Comparison of ENCODE assay signal across 27 mouse cellular contexts in genomic region chr14:122404596-122405154, GRCm38 (mm10). TPM values are rescaled to one million over a fixed set of nuclear protein-coding genes. Genes with fewer than 3 reads are reported as not detected.
DNase-seq lines count a peak whose midpoint lies in the region; ATAC-seq lines count a peak whose summit lies in the region.
"Had no signal": no experiment of that assay in that cellular context is flagged by ENCODE, and none has a peak within 500 bp of the region (broad histone marks: within the 10 kb centered on the region; RNA-seq: fewer than 3 reads in every experiment).

No protein-coding gene starts in this region.

- DNase-seq in forebrain, embryonic 10.5 days (ENCODE audit: extremely low spot score, low spot score), result no peak
- DNase-seq in forebrain, embryonic 14.5 days (ENCODE audit: low spot score), result no peak
- peak; percentile 89 for DNase-seq in midbrain, embryonic 11.5 days (ENCODE audit: low spot score, missing footprints)
- no peak for DNase-seq in limb, embryonic 10.5 days (ENCODE audit: low spot score)
- DNase-seq: adrenal gland, postnatal 25 days; cerebellum, adult 9-11 months; gastrocnemius, postnatal 10 days; heart, adult 18-20 months; kidney, adult 18-20 months; kidney, postnatal 4 days; liver, embryonic 13.5 days; lung, adult 2 months; lung, postnatal 4 days; right cerebral cortex, postnatal 25 days; spleen, adult 18-20 months had no signal

- no peak for ATAC-seq in forebrain, embryonic 14.5 days
- ATAC-seq in midbrain, embryonic 11.5 days (ENCODE audit: low FRiP score), result no peak
- ATAC-seq in midbrain, embryonic 15.5 days (replicated peaks), result no peak
- ATAC-seq in hindbrain, embryonic 16.5 days, result no peak
- ATAC-seq in neural tube, embryonic 15.5 days (ENCODE audit: low FRiP score), result peak; percentile 51
- ATAC-seq: CD4-positive, CD25-positive, alpha-beta regulatory T cell, adult 4 months; inflammation-experienced regulatory T-cells, adult 6 months had no signal

- no peak overlapping the region for H3K4me2 ChIP-seq in forebrain, embryonic 14.5 days (ENCODE audit: low read length)
- H3K4me2 ChIP-seq in midbrain, embryonic 11.5 days, result peak overlapping the region; percentile 59
- no peak overlapping the region for H3K4me2 ChIP-seq in midbrain, embryonic 15.5 days
- H3K4me2 ChIP-seq in hindbrain, embryonic 16.5 days (ENCODE audit: low read length), result peak overlapping the region; percentile 61; the same call in 1 of the 2 replicates
- H3K4me2 ChIP-seq in neural tube, embryonic 15.5 days, result no peak overlapping the region
- H3K4me2 ChIP-seq: forebrain, embryonic 15.5 days; liver, embryonic 13.5 days had no signal

- peaks cover 91% of the 10 kb centered on the region for H3K27me3 ChIP-seq in forebrain, embryonic 10.5 days (ENCODE audit: poor library complexity, severe bottlenecking)
- peaks cover 13% of the 10 kb centered on the region; the same call in 1 of the 2 replicates for H3K27me3 ChIP-seq in forebrain, embryonic 14.5 days (replicated peaks; ENCODE audit: control insufficient read depth, insufficient read depth, low read length)
- peaks cover 71% of the 10 kb centered on the region for H3K27me3 ChIP-seq in midbrain, embryonic 11.5 days (ENCODE audit: control insufficient read depth, insufficient read depth, low read length)
- H3K27me3 ChIP-seq in midbrain, embryonic 15.5 days (replicated peaks), result peaks cover 87% of the 10 kb centered on the region
- H3K27me3 ChIP-seq in hindbrain, embryonic 16.5 days (replicated peaks; ENCODE audit: control insufficient read depth, insufficient read depth, low read length), result peaks cover 35% of the 10 kb centered on the region
- H3K27me3 ChIP-seq in neural tube, embryonic 15.5 days (replicated peaks), result peaks cover 82% of the 10 kb centered on the region
- H3K27me3 ChIP-seq in limb, embryonic 10.5 days (ENCODE audit: low read depth, poor library complexity, severe bottlenecking), result peaks cover 52% of the 10 kb centered on the region

- H3K36me3 ChIP-seq in forebrain, embryonic 10.5 days (replicated peaks), result no peaks in the 10 kb centered on the region
- H3K36me3 ChIP-seq in forebrain, embryonic 14.5 days (ENCODE audit: control insufficient read depth, insufficient read depth, low read length), result no peaks in the 10 kb centered on the region
- no peaks in the 10 kb centered on the region for H3K36me3 ChIP-seq in midbrain, embryonic 11.5 days (ENCODE audit: control insufficient read depth, insufficient read depth, low read length)
- H3K36me3 ChIP-seq in midbrain, embryonic 15.5 days (replicated peaks), result no peaks in the 10 kb centered on the region
- no peaks in the 10 kb centered on the region for H3K36me3 ChIP-seq in hindbrain, embryonic 16.5 days (ENCODE audit: control insufficient read depth, insufficient read depth, low read length)
- no peaks in the 10 kb centered on the region for H3K36me3 ChIP-seq in neural tube, embryonic 15.5 days
- no peaks in the 10 kb centered on the region for H3K36me3 ChIP-seq in limb, embryonic 10.5 days
- H3K36me3 ChIP-seq: forebrain, embryonic 15.5 days; limb, embryonic 13.5 days; liver, embryonic 13.5 days had no signal

- H3K4me1 ChIP-seq in forebrain, embryonic 10.5 days, result peaks cover 67% of the 10 kb centered on the region
- peaks cover 15% of the 10 kb centered on the region; the same call in 1 of the 2 replicates for H3K4me1 ChIP-seq in forebrain, embryonic 14.5 days (ENCODE audit: control insufficient read depth, insufficient read depth, low read length)
- H3K4me1 ChIP-seq in midbrain, embryonic 11.5 days (ENCODE audit: control insufficient read depth, insufficient read depth, low read length), result peaks cover 38% of the 10 kb centered on the region
- peaks cover 20% of the 10 kb centered on the region for H3K4me1 ChIP-seq in midbrain, embryonic 15.5 days
- H3K4me1 ChIP-seq in hindbrain, embryonic 16.5 days (ENCODE audit: control insufficient read depth, insufficient read depth, low read depth, low read length), result peaks cover 10% of the 10 kb centered on the region
- peaks cover 19% of the 10 kb centered on the region for H3K4me1 ChIP-seq in neural tube, embryonic 15.5 days
- peaks cover 62% of the 10 kb centered on the region for H3K4me1 ChIP-seq in limb, embryonic 10.5 days

- peak overlapping the region; percentile 16; the same call in 1 of the 2 replicates for H3K4me3 ChIP-seq in forebrain, embryonic 10.5 days
- no peak overlapping the region for H3K4me3 ChIP-seq in forebrain, embryonic 14.5 days (ENCODE audit: low read depth, low read length)
- no peak overlapping the region for H3K4me3 ChIP-seq in midbrain, embryonic 11.5 days (ENCODE audit: low read depth, low read length)
- H3K4me3 ChIP-seq in midbrain, embryonic 15.5 days, result no peak overlapping the region
- H3K4me3 ChIP-seq in hindbrain, embryonic 16.5 days (ENCODE audit: low read length), result no peak overlapping the region
- H3K4me3 ChIP-seq in neural tube, embryonic 15.5 days (replicated peaks), result no peak overlapping the region
- no peak overlapping the region for H3K4me3 ChIP-seq in limb, embryonic 10.5 days
- H3K4me3 ChIP-seq: forebrain, embryonic 15.5 days; limb, embryonic 13.5 days; liver, embryonic 13.5 days; myocyte had no signal

- peak overlapping the region; percentile 93; the same call in 1 of the 2 replicates for H3K27ac ChIP-seq in forebrain, embryonic 10.5 days
- no peak overlapping the region for H3K27ac ChIP-seq in forebrain, embryonic 14.5 days (ENCODE audit: low read depth, low read length)
- no peak overlapping the region; the same call in 1 of the 2 replicates for H3K27ac ChIP-seq in midbrain, embryonic 11.5 days (ENCODE audit: low read depth, low read length)
- H3K27ac ChIP-seq in midbrain, embryonic 15.5 days, result no peak overlapping the region
- H3K27ac ChIP-seq in hindbrain, embryonic 16.5 days (ENCODE audit: low read depth, low read length), result peak overlapping the region; percentile 6; the same call in 1 of the 2 replicates
- H3K27ac ChIP-seq in neural tube, embryonic 15.5 days (replicated peaks), result peak overlapping the region; percentile 54; the same call in 1 of the 2 replicates
- no peak overlapping the region for H3K27ac ChIP-seq in limb, embryonic 10.5 days
- H3K27ac ChIP-seq: forebrain, embryonic 15.5 days; limb, embryonic 13.5 days; liver, embryonic 13.5 days had no signal

- H3K9ac ChIP-seq in forebrain, embryonic 14.5 days (ENCODE audit: low read length), result no peak overlapping the region
- peak overlapping the region; percentile 22; the same call in 1 of the 2 replicates for H3K9ac ChIP-seq in midbrain, embryonic 11.5 days (ENCODE audit: low read length)
- H3K9ac ChIP-seq in midbrain, embryonic 15.5 days, result no peak overlapping the region
- no peak overlapping the region for H3K9ac ChIP-seq in hindbrain, embryonic 16.5 days (ENCODE audit: low read depth, low read length)
- H3K9ac ChIP-seq in neural tube, embryonic 15.5 days (replicated peaks), result no peak overlapping the region
- H3K9ac ChIP-seq: forebrain, embryonic 15.5 days; limb, embryonic 13.5 days; liver, embryonic 13.5 days had no signal

- no peaks in the 10 kb centered on the region for H3K9me3 ChIP-seq in forebrain, embryonic 10.5 days
- H3K9me3 ChIP-seq in forebrain, embryonic 14.5 days (replicated peaks; ENCODE audit: control insufficient read depth, low read length), result no peaks in the 10 kb centered on the region
- H3K9me3 ChIP-seq in midbrain, embryonic 11.5 days (ENCODE audit: control insufficient read depth, low read length), result no peaks in the 10 kb centered on the region
- H3K9me3 ChIP-seq in midbrain, embryonic 15.5 days, result no peaks in the 10 kb centered on the region
- no peaks in the 10 kb centered on the region for H3K9me3 ChIP-seq in hindbrain, embryonic 16.5 days (ENCODE audit: control insufficient read depth, low read length)
- no peaks in the 10 kb centered on the region for H3K9me3 ChIP-seq in neural tube, embryonic 15.5 days (replicated peaks)
- H3K9me3 ChIP-seq in limb, embryonic 10.5 days (replicated peaks), result no peaks in the 10 kb centered on the region
- H3K9me3 ChIP-seq: forebrain, embryonic 15.5 days; limb, embryonic 13.5 days; liver, embryonic 13.5 days had no signal

- 74% methylated on average over 7 of the region's 7 CpGs for WGBS in forebrain, embryonic 10.5 days
- WGBS in forebrain, embryonic 14.5 days, result 73% methylated on average over 7 of the region's 7 CpGs
- 55% methylated on average over 7 of the region's 7 CpGs for WGBS in midbrain, embryonic 11.5 days
- 58% methylated on average over 7 of the region's 7 CpGs for WGBS in midbrain, embryonic 15.5 days
- 57% methylated on average over 7 of the region's 7 CpGs for WGBS in hindbrain, embryonic 16.5 days
- 55% methylated on average over 7 of the region's 7 CpGs for WGBS in neural tube, embryonic 15.5 days
- WGBS in limb, embryonic 10.5 days, result 82% methylated on average over 7 of the region's 7 CpGs

RNA-seq across cellular contexts. Expression of gene Gm5089, which starts 46.2 kb away (rescaled TPM):
- polyA plus RNA-seq in forebrain, embryonic 10.5 days (2016; fragmentation: Nextera tagmentation; extraction: Ambion mirVana), result 1.0 and 1.9 TPM in 2 replicates
- polyA plus RNA-seq in forebrain, embryonic 14.5 days (2014; fragmentation: Nextera tagmentation; extraction: Ambion mirVana), result 0.25 and 0.33 TPM in 2 replicates
- polyA plus RNA-seq in midbrain, embryonic 11.5 days (2014; fragmentation: Nextera tagmentation; extraction: Ambion mirVana), result 0.62 and 0.64 TPM in 2 replicates
- 0.91 and 1.1 TPM in 2 replicates for polyA plus RNA-seq in midbrain, embryonic 15.5 days (2015; fragmentation: Nextera tagmentation; extraction: Ambion mirVana)
- 1.8 and 2.1 TPM in 2 replicates for polyA plus RNA-seq in hindbrain, embryonic 16.5 days (2015; fragmentation: Nextera tagmentation; extraction: Ambion mirVana)
- 0.14 and 0.60 TPM in 2 replicates for polyA plus RNA-seq in neural tube, embryonic 15.5 days (2015; fragmentation: Nextera tagmentation; extraction: Ambion mirVana)
- 0.36 and 0.56 TPM in 2 replicates for polyA plus RNA-seq in limb, embryonic 10.5 days (2016; fragmentation: Nextera tagmentation; extraction: Ambion mirVana)
- polyA plus RNA-seq: CD4-positive, CD25-positive, alpha-beta regulatory T cell, adult 4 months; embryonic facial prominence, embryonic 11.5 days; heart, embryonic 14.5 days; inflammation-experienced regulatory T-cells, adult 6 months; kidney, embryonic 16.5 days; liver, embryonic 13.5 days; lung, adult 2 months; myocyte; testis, adult 2 months had no signal

Comparison
In these comparisons a context has a peak if more than half of its experiments do, and no peak if none do; other contexts are left out.
1. H3K27ac ChIP-seq: peak in forebrain, embryonic 10.5 days (single experiment), hindbrain, embryonic 16.5 days (single experiment) and neural tube, embryonic 15.5 days (single experiment); none in forebrain, embryonic 14.5 days (single experiment), midbrain, embryonic 11.5 days (single experiment), midbrain, embryonic 15.5 days (single experiment) and limb, embryonic 10.5 days (single experiment).
2. H3K4me2 ChIP-seq: peak in midbrain, embryonic 11.5 days (single experiment) and hindbrain, embryonic 16.5 days (single experiment); none in forebrain, embryonic 14.5 days (single experiment), midbrain, embryonic 15.5 days (single experiment) and neural tube, embryonic 15.5 days (single experiment).